In the genomic region with DNA sequence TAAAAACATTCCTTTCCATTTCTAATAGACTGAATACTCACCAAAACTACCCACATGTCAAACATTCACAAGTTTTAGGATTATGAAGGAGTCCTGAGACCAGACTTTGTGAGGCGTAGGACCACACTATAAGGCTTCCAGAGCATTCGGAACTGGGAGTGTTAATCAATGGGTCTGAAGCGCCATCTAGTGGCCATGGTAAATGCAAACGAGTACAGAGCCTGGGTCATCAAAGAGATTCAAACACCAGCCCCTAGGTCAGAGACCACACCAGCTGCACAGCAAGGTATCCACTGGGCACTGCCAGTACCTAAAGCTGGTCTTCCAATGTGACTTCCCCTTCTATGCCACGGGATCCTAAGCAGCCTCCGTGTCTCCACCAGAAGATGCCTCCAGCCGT, we compare ENCODE assay signal across 8 mouse cellular contexts. TPM values are rescaled to one million over a fixed set of nuclear protein-coding genes. Genes with fewer than 3 reads are reported as not detected.
DNase-seq lines count a peak whose midpoint lies in the region; ATAC-seq and TF ChIP-seq lines count a peak whose summit lies in the region.

No protein-coding gene starts in this region.

- no peaks in the 10 kb centered on the region for H3K4me1 ChIP-seq in CH12.LX (ENCODE audit: control insufficient read depth in 1 of 2, insufficient read depth in 2 of 2)
- no peaks in the 10 kb centered on the region for H3K4me1 ChIP-seq in lung, embryonic 14.5 days (ENCODE audit: insufficient read depth)

- no peak overlapping the region for H3K4me3 ChIP-seq in CH12.LX (replicated peaks in 1 of 3; ENCODE audit: low read depth in 2 of 3, low read length in 2 of 3, poor library complexity in 1 of 3)
- H3K4me3 ChIP-seq in lung, embryonic 14.5 days (ENCODE audit: low read depth, low read length), result no peak overlapping the region

- in situ Hi-C loops in CH12.LX (cut with MboI; ENCODE audit: low pct_ligation_motif_present, low pct_unique_long_range_greater_than_20kb, low sequenced_read_pairs), result loop anchor here (5.0 to 10.0 kb wide), 3 partner anchors 186 to 304 kb away; no protein-coding TSS in a partner anchor

- no peak overlapping the region for H3K4me2 ChIP-seq in CH12.LX (ENCODE audit: insufficient read depth, low read depth, poor library complexity, severe bottlenecking)
- no peak overlapping the region for H3K4me2 ChIP-seq in lung, embryonic 14.5 days

- TF ChIP-seq POLR2A in CH12.LX (IDR thresholded peaks at IDR 0.05; ENCODE audit: low read depth, low read length), result no peak

- TF ChIP-seq CTCF in CH12.LX (conservative IDR thresholded peaks at IDR 0.05 in 1 of 2, IDR thresholded peaks at IDR 0.05 in 1 of 2; ENCODE audit: low read depth in 2 of 2, low read length in 2 of 2), result peak; percentile 72 to 96
- TF ChIP-seq CTCF in lung, embryonic 14.5 days (IDR thresholded peaks at IDR 0.05; ENCODE audit: low read depth), result peak; percentile 90

- peak; percentile 80 for DNase-seq in CH12.LX (ENCODE audit: extremely low read depth)
- peak; percentile 57 for DNase-seq in adrenal gland, adult 2 months
- DNase-seq in embryo, embryonic 10 days (ENCODE audit: low spot score), result peak; percentile 94
- DNase-seq in kidney, postnatal 4 days, result peak; percentile 79 to 83
- peak; percentile 93 for DNase-seq in lung, embryonic 14.5 days
- DNase-seq in right cerebral cortex, postnatal 10 days (ENCODE audit: low spot score in 2 of 2), result peak; percentile 85 to 91

- no peaks in the 10 kb centered on the region for H3K9me3 ChIP-seq in CH12.LX (replicated peaks; ENCODE audit: low read length)
- H3K9me3 ChIP-seq in lung, embryonic 14.5 days (ENCODE audit: low read depth, low read length), result no peaks in the 10 kb centered on the region

- TF ChIP-seq EP300 in CH12.LX (IDR thresholded peaks at IDR 0.05; ENCODE audit: low read length), result no peak

- no peaks in the 10 kb centered on the region for H3K79me2 ChIP-seq in CH12.LX (replicated peaks; ENCODE audit: control insufficient read depth, extremely low read depth, insufficient read depth, poor library complexity, severe bottlenecking)

- TF ChIP-seq RAD21 in CH12.LX (IDR thresholded peaks at IDR 0.05; ENCODE audit: low read depth, low read length), result peak; percentile 96

- ATAC-seq in granulocyte monocyte progenitor cell, adult 5-6 weeks (replicated peaks; ENCODE audit: poor library complexity, severe bottlenecking), result peak; percentile 62
- no peak for ATAC-seq in lung, embryonic 14.5 days (ENCODE audit: insufficient read depth)
- no peak for ATAC-seq in megakaryocyte, adult 5-6 weeks (ENCODE audit: poor library complexity, severe bottlenecking)

- H3K9ac ChIP-seq in CH12.LX (ENCODE audit: insufficient read depth, low read depth), result no peak overlapping the region
- H3K9ac ChIP-seq in lung, embryonic 14.5 days, result no peak overlapping the region

- dilution Hi-C loops in CH12.LX (cut with MboI; ENCODE audit: extremely low pct_ligation_motif_present, extremely low pct_unique_long_range_greater_than_20kb, low sequenced_read_pairs), result no loop called here

- peaks cover 47% of the 10 kb centered on the region for H3K27me3 ChIP-seq in CH12.LX (replicated peaks)
- no peaks in the 10 kb centered on the region for H3K27me3 ChIP-seq in lung, embryonic 14.5 days (ENCODE audit: insufficient read depth, low read length)

- H3K36me3 ChIP-seq in CH12.LX (replicated peaks in 1 of 2; ENCODE audit: control insufficient read depth in 1 of 2, insufficient read depth in 1 of 2, low read length in 1 of 2), result no peaks in the 10 kb centered on the region
- H3K36me3 ChIP-seq in lung, embryonic 14.5 days (ENCODE audit: insufficient read depth), result no peaks in the 10 kb centered on the region

- 12% methylated on average over 7 of the region's 7 CpGs for WGBS in lung, embryonic 14.5 days

- no peak overlapping the region for H3K27ac ChIP-seq in CH12.LX (ENCODE audit: insufficient read depth, low read depth)
- no peak overlapping the region for H3K27ac ChIP-seq in lung, embryonic 14.5 days (ENCODE audit: low read depth)

TF ChIP-seq in CH12.LX, 34 proteins besides CTCF, POLR2A, EP300 and RAD21:
- TF ChIP-seq IRF4 (IDR thresholded peaks at IDR 0.05; ENCODE audit: low read depth, low read length) (peak; percentile 45; the same call in 1 of the 2 replicates), TCF12 (IDR thresholded peaks at IDR 0.05; ENCODE audit: low read depth, low read length) (no peak), MEF2A (IDR thresholded peaks at IDR 0.05; ENCODE audit: borderline replicate concordance, low read depth, low read length) (no peak), HCFC1 (IDR thresholded peaks at IDR 0.05; ENCODE audit: low read depth, low read length) (no peak), ELF1 (IDR thresholded peaks at IDR 0.05; ENCODE audit: low read depth, low read length) (no peak), SMC3 (IDR thresholded peaks at IDR 0.05; ENCODE audit: low read depth, low read length) (peak; percentile 92), SIN3A (IDR thresholded peaks at IDR 0.05; ENCODE audit: low read length) (no peak), JUN (IDR thresholded peaks at IDR 0.05; ENCODE audit: insufficient read depth, low read depth, low read length) (no peak), ETS1 (conservative IDR thresholded peaks at IDR 0.05; ENCODE audit: low read depth, low read length) (no peak), USF2 (conservative IDR thresholded peaks at IDR 0.05; ENCODE audit: low read depth, low read length) (no peak), MAZ (IDR thresholded peaks at IDR 0.05; ENCODE audit: low read depth, low read length) (no peak), ZC3H11A (IDR thresholded peaks at IDR 0.05; ENCODE audit: low read depth, low read length) (peak; percentile 58; the same call in 1 of the 2 replicates)

RNA-seq across cellular contexts. Expression of a gene that starts 18.5 kb away (rescaled TPM):
- total RNA-seq in CH12.LX (2012; rRNA removed), result 2.9 and 3.4 TPM in 2 replicates
- not detected in 2 replicates for total RNA-seq in CH12.LX (2014; rRNA removed)
- 1.3 and 1.9 TPM in 2 replicates for polyA plus RNA-seq in CH12.LX (2012; ENCODE audit: insufficient read length, low read depth)
- total RNA-seq in adrenal gland, adult 2 months (2021), result 1 to 10 TPM; 1.1 to 1.4 TPM
- not detected in 2 replicates for polyA plus RNA-seq in adrenal gland, adult 2 months (2012; rRNA removed)
- total RNA-seq in granulocyte monocyte progenitor cell, adult 5-6 weeks (2014; fragmentation: Nextera tagmentation), result not detected in 2 replicates
- not detected in 2 replicates for total RNA-seq in granulocyte monocyte progenitor cell, adult 5-6 weeks (2017)
- 1.3 and 1.4 TPM in 2 replicates for polyA plus RNA-seq in lung, embryonic 14.5 days (2014; fragmentation: Nextera tagmentation; extraction: Ambion mirVana)
- total RNA-seq in megakaryocyte, adult 5-6 weeks (2015), result not detected in 2 replicates
- total RNA-seq in megakaryocyte, adult 5-6 weeks (2017), result not detected in 2 replicates

RNA-seq across cellular contexts. Expression of a gene that starts 28.8 kb away (rescaled TPM):
- 24.8 and 34.5 TPM in 2 replicates for total RNA-seq in CH12.LX (2012; rRNA removed)
- total RNA-seq in CH12.LX (2014; rRNA removed), result 11.9 and 14.5 TPM in 2 replicates
- polyA plus RNA-seq in CH12.LX (2012; ENCODE audit: insufficient read length, low read depth), result 38.2 and 49.9 TPM in 2 replicates
- total RNA-seq in adrenal gland, adult 2 months (2021), result 1 to 10 TPM; 1.8 to 2.3 TPM
- polyA plus RNA-seq in adrenal gland, adult 2 months (2012; rRNA removed), result 3.0 and 4.1 TPM in 2 replicates
- 16.8 and 29.8 TPM in 2 replicates for total RNA-seq in granulocyte monocyte progenitor cell, adult 5-6 weeks (2014; fragmentation: Nextera tagmentation)
- 17.0 and 22.4 TPM in 2 replicates for total RNA-seq in granulocyte monocyte progenitor cell, adult 5-6 weeks (2017)
- 27.1 and 32.3 TPM in 2 replicates for polyA plus RNA-seq in lung, embryonic 14.5 days (2014; fragmentation: Nextera tagmentation; extraction: Ambion mirVana)
- 11.2 and 17.1 TPM in 2 replicates for total RNA-seq in megakaryocyte, adult 5-6 weeks (2015)
- 19.9 and 21.8 TPM in 2 replicates for total RNA-seq in megakaryocyte, adult 5-6 weeks (2017)

RNA-seq across cellular contexts. Expression of a gene that starts 29.0 kb away (rescaled TPM):
- total RNA-seq in CH12.LX (2012; rRNA removed) (5.8 and 7.2 TPM in 2 replicates), CH12.LX (2014; rRNA removed) (4.4 and 5.6 TPM in 2 replicates)
- polyA plus RNA-seq in CH12.LX (2012; ENCODE audit: insufficient read length, low read depth), result 11.7 and 13.8 TPM in 2 replicates
- 10 to 100 TPM; 10.3 to 14.6 TPM for total RNA-seq in adrenal gland, adult 2 months (2021)
- polyA plus RNA-seq in adrenal gland, adult 2 months (2012; rRNA removed), result 87.7 and 100 TPM in 2 replicates
- 10.9 and 15.6 TPM in 2 replicates for total RNA-seq in granulocyte monocyte progenitor cell, adult 5-6 weeks (2014; fragmentation: Nextera tagmentation)
- 4.2 and 6.6 TPM in 2 replicates for total RNA-seq in granulocyte monocyte progenitor cell, adult 5-6 weeks (2017)
- polyA plus RNA-seq in lung, embryonic 14.5 days (2014; fragmentation: Nextera tagmentation; extraction: Ambion mirVana), result 22.1 and 22.6 TPM in 2 replicates
- 6.0 and 7.0 TPM in 2 replicates for total RNA-seq in megakaryocyte, adult 5-6 weeks (2015)
- total RNA-seq in megakaryocyte, adult 5-6 weeks (2017), result 3.9 TPM in 2 replicates

RNA-seq across cellular contexts. Expression of a gene that starts 37.4 kb away (rescaled TPM):
- not detected in 2 replicates for total RNA-seq in CH12.LX (2012; rRNA removed)
- not detected in 2 replicates for total RNA-seq in CH12.LX (2014; rRNA removed)
- not detected in 2 replicates for polyA plus RNA-seq in CH12.LX (2012; ENCODE audit: insufficient read length, low read depth)
- not detected for total RNA-seq in adrenal gland, adult 2 months (2021)
- 0.18 and 0.26 TPM in 2 replicates for polyA plus RNA-seq in adrenal gland, adult 2 months (2012; rRNA removed)
- total RNA-seq in granulocyte monocyte progenitor cell, adult 5-6 weeks (2014; fragmentation: Nextera tagmentation), result not detected in 2 replicates
- total RNA-seq in granulocyte monocyte progenitor cell, adult 5-6 weeks (2017), result not detected in 2 replicates
- polyA plus RNA-seq in lung, embryonic 14.5 days (2014; fragmentation: Nextera tagmentation; extraction: Ambion mirVana), result 0.24 and 0.31 TPM in 2 replicates
- total RNA-seq in megakaryocyte, adult 5-6 weeks (2015), result 0.16 TPM in 1 of 2 replicates, not detected in the other
- not detected in 2 replicates for total RNA-seq in megakaryocyte, adult 5-6 weeks (2017)

RNA-seq across cellular contexts. Expression of a gene that starts 55.7 kb away (rescaled TPM):
- total RNA-seq in CH12.LX (2012; rRNA removed), result not detected in 2 replicates
- not detected in 2 replicates for total RNA-seq in CH12.LX (2014; rRNA removed)
- polyA plus RNA-seq in CH12.LX (2012; ENCODE audit: insufficient read length, low read depth), result not detected in 2 replicates
- total RNA-seq in adrenal gland, adult 2 months (2021), result 10 to 100 TPM in 1 of 2 experiments, 1 to 10 TPM in 1; 6.0 to 10.3 TPM
- 4.1 and 5.2 TPM in 2 replicates for polyA plus RNA-seq in adrenal gland, adult 2 months (2012; rRNA removed)
- not detected in 2 replicates for total RNA-seq in granulocyte monocyte progenitor cell, adult 5-6 weeks (2014; fragmentation: Nextera tagmentation)
- not detected in 2 replicates for total RNA-seq in granulocyte monocyte progenitor cell, adult 5-6 weeks (2017)
- 1.8 and 4.6 TPM in 2 replicates for polyA plus RNA-seq in lung, embryonic 14.5 days (2014; fragmentation: Nextera tagmentation; extraction: Ambion mirVana)
- total RNA-seq in megakaryocyte, adult 5-6 weeks (2015), result not detected in 2 replicates
- not detected in 2 replicates for total RNA-seq in megakaryocyte, adult 5-6 weeks (2017)
